11 mouse cellular contexts compared by ENCODE assay signal in the genomic region with DNA sequence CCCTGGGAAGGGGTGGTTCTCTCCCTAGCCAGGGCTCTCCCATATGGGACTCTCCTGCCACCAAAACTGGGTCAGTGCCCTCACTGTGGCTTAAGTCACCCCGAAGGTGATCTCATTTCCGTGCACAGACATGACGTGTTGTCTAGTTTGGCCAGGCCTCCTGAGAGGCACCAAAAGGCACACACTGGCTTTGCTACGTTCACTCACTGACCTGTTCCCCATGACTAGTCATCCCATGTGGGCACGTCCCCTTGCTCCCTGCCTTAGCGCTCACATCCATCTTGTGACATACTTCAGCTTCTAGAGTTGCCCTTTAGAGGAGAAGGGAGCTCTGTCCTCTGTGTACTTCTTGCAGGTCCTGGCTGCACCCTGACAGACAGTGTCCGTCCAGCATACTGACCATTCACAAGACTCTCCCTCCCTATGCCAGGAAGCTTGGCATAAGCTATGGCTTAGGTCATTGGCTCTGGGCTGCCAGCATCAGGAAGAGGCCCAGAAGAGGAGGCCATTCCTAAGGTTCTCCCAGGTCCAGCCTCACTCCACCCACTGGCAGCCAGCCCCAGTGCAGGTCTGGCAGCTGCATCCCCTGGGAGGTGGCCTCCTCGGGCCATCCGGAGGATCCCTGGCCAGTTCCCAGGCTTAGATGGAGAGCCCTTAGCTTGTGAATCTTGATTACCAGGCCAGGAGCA.
DNase-seq lines count a peak whose midpoint lies in the region; ATAC-seq and TF ChIP-seq lines count a peak whose summit lies in the region.
"Had no signal": no experiment of that assay in that cellular context is flagged by ENCODE, and none has a peak within 500 bp of the region (broad histone marks: within the 10 kb centered on the region; RNA-seq: fewer than 3 reads in every experiment).

No protein-coding gene starts in this region.

- no peak overlapping the region for H3K9ac ChIP-seq in midbrain, postnatal 0 days (replicated peaks; ENCODE audit: low read length, poor library complexity, severe bottlenecking)
- no peak overlapping the region for H3K9ac ChIP-seq in midbrain, embryonic 15.5 days
- no peak overlapping the region for H3K9ac ChIP-seq in intestine, embryonic 16.5 days (ENCODE audit: low read depth, low read length)
- H3K9ac ChIP-seq: midbrain, embryonic 13.5 days had no signal

- H3K27me3 ChIP-seq in midbrain, postnatal 0 days (ENCODE audit: insufficient read depth, low read length), result no peaks in the 10 kb centered on the region
- no peaks in the 10 kb centered on the region for H3K27me3 ChIP-seq in midbrain, embryonic 15.5 days (replicated peaks)
- no peaks in the 10 kb centered on the region for H3K27me3 ChIP-seq in intestine, embryonic 16.5 days (replicated peaks; ENCODE audit: control insufficient read depth, insufficient read depth, low read length)
- H3K27me3 ChIP-seq: midbrain, embryonic 13.5 days had no signal

- no peak for ATAC-seq in midbrain, postnatal 0 days (ENCODE audit: low FRiP score)
- no peak for ATAC-seq in midbrain, embryonic 15.5 days (replicated peaks)
- no peak for ATAC-seq in intestine, embryonic 16.5 days
- ATAC-seq: activated CD4-positive, CD25-positive, alpha-beta regulatory T cell, adult 4 months; midbrain, embryonic 13.5 days had no signal

- no peaks in the 10 kb centered on the region for H3K9me3 ChIP-seq in midbrain, postnatal 0 days (ENCODE audit: low read length)
- H3K9me3 ChIP-seq in midbrain, embryonic 15.5 days, result no peaks in the 10 kb centered on the region
- no peaks in the 10 kb centered on the region for H3K9me3 ChIP-seq in intestine, embryonic 16.5 days (ENCODE audit: control insufficient read depth, low read length)
- H3K9me3 ChIP-seq: midbrain, embryonic 13.5 days had no signal

- peaks cover 45% of the 10 kb centered on the region for H3K36me3 ChIP-seq in midbrain, postnatal 0 days (ENCODE audit: insufficient read depth, low read length)
- H3K36me3 ChIP-seq in midbrain, embryonic 15.5 days (replicated peaks), result peaks cover 32% of the 10 kb centered on the region
- peaks cover 11% of the 10 kb centered on the region for H3K36me3 ChIP-seq in intestine, embryonic 16.5 days (ENCODE audit: control insufficient read depth, insufficient read depth, low read length)

- peak; percentile 49 to 77 for DNase-seq in adrenal gland, adult (ENCODE audit: inconsistent age in 2 of 2, low spot score in 1 of 2)
- DNase-seq in adrenal gland, postnatal 4 days (ENCODE audit: low spot score in 2 of 2), result no peak
- peak; percentile 44 for DNase-seq in midbrain, postnatal 0 days (ENCODE audit: low spot score)
- peak; percentile 67 for DNase-seq in heart, adult 8-10 months (ENCODE audit: low spot score)
- peak; percentile 36 for DNase-seq in ovary, postnatal 14 days (ENCODE audit: low spot score)
- no peak for DNase-seq in left cerebral cortex, adult 18-20 months (ENCODE audit: low spot score in 2 of 2)

- no peaks in the 10 kb centered on the region for H3K4me1 ChIP-seq in midbrain, postnatal 0 days (ENCODE audit: insufficient read depth, low read length)
- peaks cover 3% of the 10 kb centered on the region; the same call in 1 of the 2 replicates for H3K4me1 ChIP-seq in midbrain, embryonic 15.5 days
- no peaks in the 10 kb centered on the region for H3K4me1 ChIP-seq in intestine, embryonic 16.5 days (ENCODE audit: control insufficient read depth, insufficient read depth, low read length)

- no peak for TF ChIP-seq CTCF in midbrain, postnatal 0 days (IDR thresholded peaks at IDR 0.05)

- WGBS in midbrain, postnatal 0 days, result 86% methylated on average over 9 of the region's 9 CpGs
- WGBS in midbrain, embryonic 15.5 days, result 91% methylated on average over 9 of the region's 9 CpGs
- 86% methylated on average over 9 of the region's 9 CpGs for WGBS in intestine, embryonic 16.5 days

- no peak overlapping the region for H3K4me3 ChIP-seq in midbrain, postnatal 0 days (ENCODE audit: low read depth, low read length)
- no peak overlapping the region for H3K4me3 ChIP-seq in midbrain, embryonic 15.5 days
- H3K4me3 ChIP-seq in intestine, embryonic 16.5 days (ENCODE audit: low read length), result no peak overlapping the region
- H3K4me3 ChIP-seq: erythroblast, embryonic 14.5 days; midbrain, embryonic 13.5 days had no signal

- H3K4me2 ChIP-seq in midbrain, postnatal 0 days (ENCODE audit: low read depth, low read length, poor library complexity, severe bottlenecking), result no peak overlapping the region
- H3K4me2 ChIP-seq in midbrain, embryonic 15.5 days, result no peak overlapping the region
- H3K4me2 ChIP-seq in intestine, embryonic 16.5 days (ENCODE audit: low read depth, low read length), result no peak overlapping the region
- H3K4me2 ChIP-seq: midbrain, embryonic 13.5 days had no signal

- H3K27ac ChIP-seq in midbrain, postnatal 0 days (ENCODE audit: low read depth, low read length), result no peak overlapping the region
- H3K27ac ChIP-seq in midbrain, embryonic 15.5 days, result no peak overlapping the region
- no peak overlapping the region for H3K27ac ChIP-seq in intestine, embryonic 16.5 days (ENCODE audit: low read length)
- H3K27ac ChIP-seq: midbrain, embryonic 13.5 days had no signal

Comparison
In these comparisons a context has a peak if more than half of its experiments do, and no peak if none do; other contexts are left out.
1. DNase-seq: peak in adrenal gland, adult (2 of 2), midbrain, postnatal 0 days (single experiment), heart, adult 8-10 months (single experiment) and ovary, postnatal 14 days (single experiment); none in adrenal gland, postnatal 4 days (0 of 2) and left cerebral cortex, adult 18-20 months (0 of 2).